Mouse (Mus musculus) liver, adult 2 months (tissue): ENCODE data around the gene Rad9a. TPM values are rescaled to one million over a fixed set of nuclear protein-coding genes. Genes with fewer than 3 reads are reported as not detected.

Experiments
- DNase-seq: peaks from one replicate; pipeline ENCODE4 v3.0.0-alpha.2; 2011; ENCODE audit warnings: low read depth, low spot score; ENCODE audit errors: extremely low read depth
- H3K27ac ChIP-seq: fragments of 200-500 bp; replicated peaks from 2 replicates; pipeline ENCODE4 v1.5.1; 2012; ENCODE audit warnings: low read depth, mild to moderate bottlenecking, control low read depth, inconsistent platforms, low read length; ENCODE audit not compliant: insufficient read depth
- H3K27me3 ChIP-seq: fragments of 200-500 bp; 2 replicates; pipeline ENCODE4 v1.6.1; 2012; ENCODE audit warnings: mild to moderate bottlenecking, moderate library complexity, low read length, inconsistent platforms; ENCODE audit not compliant: control insufficient read depth, insufficient read depth
- H3K36me3 ChIP-seq: fragments of 200-500 bp; 2 replicates; pipeline ENCODE4 v1.6.1; 2012; ENCODE audit warnings: low read length, inconsistent platforms; ENCODE audit not compliant: control insufficient read depth, insufficient read depth
- H3K4me1 ChIP-seq: fragments of 200-500 bp; 2 replicates; pipeline ENCODE4 v1.6.1; 2011; ENCODE audit warnings: low read length; ENCODE audit not compliant: control insufficient read depth, insufficient read depth
- H3K4me3 ChIP-seq: fragments of 200-500 bp; 2 replicates; pipeline ENCODE4 v1.5.1; 2011; ENCODE audit warnings: low read depth, mild to moderate bottlenecking, control low read depth, low read length, moderate library complexity; ENCODE audit not compliant: insufficient read depth
- H3K79me2 ChIP-seq: fragments of 200-500 bp; 2 replicates; pipeline ENCODE4 v1.6.1; 2012; ENCODE audit warnings: inconsistent platforms, mild to moderate bottlenecking, low read length, moderate library complexity; ENCODE audit not compliant: control insufficient read depth, insufficient read depth
- H3K9ac ChIP-seq: fragments of 200-500 bp; 2 replicates; pipeline ENCODE4 v1.6.1; 2012; ENCODE audit warnings: low read depth, mild to moderate bottlenecking, control low read depth, inconsistent platforms, low read length
- CTCF ChIP-seq: fragments of 200-500 bp; IDR thresholded peaks from 2 replicates; pipeline ENCODE4 v1.5.1; 2011; ENCODE audit warnings: low read depth, low read length, control low read depth
- POLR2A ChIP-seq: fragments of 200-500 bp; IDR thresholded peaks from 2 replicates; pipeline ENCODE4 v1.6.1; 2011; ENCODE audit warnings: low read length, control low read depth; ENCODE audit not compliant: insufficient read depth; ENCODE audit errors: extremely low read depth
- WGBS: fragments of 180-500 bp; shearing (Covaris S2); methylation state at CpG from one replicate; pipeline ENCODE4 v1.1.7; 2018; 5-methylcytosine and 5-hydroxymethylcytosine counted together
- polyA plus RNA-seq: library from polyadenylated mRNA; depleted of rRNA; stranded (reverse); fragments of >200 nt; gene quantifications from 2 replicates; pipeline ENCODE4 v1.2.3, GENCODE M21; 2012; rRNA removed
- total RNA-seq: library from RNA; depleted of rRNA; stranded (reverse); fragments of >200 nt; gene quantifications from 2 replicates; pipeline ENCODE4 v1.2.3, GENCODE M21; 2014; rRNA removed

Rad9a gene
- total and polyA plus RNA-seq, 2 experiments = 0.74 to 7.0 TPM

- H3K27ac ChIP-seq = no peak overlapping the region
These were observed 55.5 kb downstream of the Rad9a start for GRCm38 (mm10) chr19:4145936-4146335.

More at GRCm38 (mm10) chr19:4145936-4146335, 55.5 kb downstream of the Rad9a start:
- DNase-seq = no peak
- Histone ChIP-seq H3K79me2 (peaks cover 15% of the 10 kb centered on the region; the same call in 1 of the 2 replicates), H3K36me3 (no peaks in the 10 kb centered on the region), H3K4me3 (no peak overlapping the region), H3K27me3 (no peaks in the 10 kb centered on the region), H3K4me1 (peaks cover 18% of the 10 kb centered on the region), H3K9ac (no peak overlapping the region)
- TF ChIP-seq POLR2A = no peak
- no peak for TF ChIP-seq CTCF
- 96% methylated on average over 5 of the region's 5 CpGs for WGBS

Other genes with a start within 250 kb of the Rad9a start
Only the 30 nearest of the 31 such genes appear.
- gene Aldh3b2, start 229.3 kb downstream of the Rad9a start, total RNA-seq = not detected in 2 replicates
- gene Aldh3b2, start 229.3 kb downstream of the Rad9a start, polyA plus RNA-seq = 0.16 and 0.48 TPM in 2 replicates
- 44.3 and 49.8 TPM in 2 replicates for gene Acy3, start 215.1 kb downstream of the Rad9a start, total RNA-seq
- 232 and 326 TPM in 2 replicates for gene Acy3, start 215.1 kb downstream of the Rad9a start, polyA plus RNA-seq
- gene Tbx10, start 208.9 kb downstream of the Rad9a start, total RNA-seq = not detected in 2 replicates
- gene Tbx10, start 208.9 kb downstream of the Rad9a start, polyA plus RNA-seq = not detected in 2 replicates
- 30.1 and 36.0 TPM in 2 replicates for gene Nudt8, start 201.1 kb downstream of the Rad9a start, total RNA-seq
- 13.4 and 18.5 TPM in 2 replicates for gene Nudt8, start 201.1 kb downstream of the Rad9a start, polyA plus RNA-seq
- gene Gm49405, start 201.0 kb downstream of the Rad9a start, total RNA-seq = 0.54 and 0.92 TPM in 2 replicates
- gene Gm49405, start 201.0 kb downstream of the Rad9a start, polyA plus RNA-seq = 0.72 and 1.1 TPM in 2 replicates
- 0.74 and 0.87 TPM in 2 replicates for gene Doc2g, start 198.3 kb downstream of the Rad9a start, total RNA-seq
- gene Doc2g, start 198.3 kb downstream of the Rad9a start, polyA plus RNA-seq = 2.3 and 4.9 TPM in 2 replicates
- 189 and 197 TPM in 2 replicates for gene Ndufv1, start 188.9 kb downstream of the Rad9a start, total RNA-seq
- gene Ndufv1, start 188.9 kb downstream of the Rad9a start, polyA plus RNA-seq = 239 and 251 TPM in 2 replicates
- 456 and 810 TPM in 2 replicates for gene Gstp1, start 163.7 kb downstream of the Rad9a start, total RNA-seq
- 965 and 1,374 TPM in 2 replicates for gene Gstp1, start 163.7 kb downstream of the Rad9a start, polyA plus RNA-seq
- gene Gstp2, start 155.6 kb downstream of the Rad9a start, total RNA-seq = 4.1 and 7.9 TPM in 2 replicates
- gene Gstp2, start 155.6 kb downstream of the Rad9a start, polyA plus RNA-seq = 4.4 and 9.2 TPM in 2 replicates
- 21.5 and 28.1 TPM in 2 replicates for gene Gstp3, start 142.1 kb downstream of the Rad9a start, total RNA-seq
- 54.3 and 66.1 TPM in 2 replicates for gene Gstp3, start 142.1 kb downstream of the Rad9a start, polyA plus RNA-seq
- 0.13 and 0.37 TPM in 2 replicates for gene Cabp2, start 120.1 kb downstream of the Rad9a start, total RNA-seq
- gene Cabp2, start 120.1 kb downstream of the Rad9a start, polyA plus RNA-seq = 0.27 and 0.70 TPM in 2 replicates
- 33.9 and 44.0 TPM in 2 replicates for gene Cdk2ap2, start 104.5 kb downstream of the Rad9a start, total RNA-seq
- 185 and 198 TPM in 2 replicates for gene Cdk2ap2, start 104.5 kb downstream of the Rad9a start, polyA plus RNA-seq
- gene Pitpnm1, start 101.7 kb downstream of the Rad9a start, total RNA-seq = 1.7 and 4.9 TPM in 2 replicates
- gene Pitpnm1, start 101.7 kb downstream of the Rad9a start, polyA plus RNA-seq = 8.1 and 14.2 TPM in 2 replicates
- gene Aip, start 75.8 kb downstream of the Rad9a start, total RNA-seq = 16.5 and 20.1 TPM in 2 replicates
- 30.0 and 33.5 TPM in 2 replicates for gene Aip, start 75.8 kb downstream of the Rad9a start, polyA plus RNA-seq
- gene Gpr152, start 61.9 kb downstream of the Rad9a start, total RNA-seq = not detected in 2 replicates
- 0.02 TPM in 2 replicates for gene Gpr152, start 61.9 kb downstream of the Rad9a start, polyA plus RNA-seq
- 0.37 TPM in 1 of 2 replicates, not detected in the other for gene Cabp4, start 57.6 kb downstream of the Rad9a start, total RNA-seq
- not detected in 2 replicates for gene Cabp4, start 57.6 kb downstream of the Rad9a start, polyA plus RNA-seq
- 66.1 and 72.6 TPM in 2 replicates for gene Coro1b, start 53.0 kb downstream of the Rad9a start, total RNA-seq
- 109 and 114 TPM in 2 replicates for gene Coro1b, start 53.0 kb downstream of the Rad9a start, polyA plus RNA-seq
- gene Ptprcap, start 48.1 kb downstream of the Rad9a start, total RNA-seq = 1.7 and 4.1 TPM in 2 replicates
- gene Ptprcap, start 48.1 kb downstream of the Rad9a start, polyA plus RNA-seq = 6.9 and 8.2 TPM in 2 replicates
- 7.2 and 7.4 TPM in 2 replicates for gene Rps6kb2, start 38.3 kb downstream of the Rad9a start, total RNA-seq
- 28.3 and 31.6 TPM in 2 replicates for gene Rps6kb2, start 38.3 kb downstream of the Rad9a start, polyA plus RNA-seq
- gene Carns1, start 26.2 kb downstream of the Rad9a start, total RNA-seq = 0.40 and 0.65 TPM in 2 replicates
- gene Carns1, start 26.2 kb downstream of the Rad9a start, polyA plus RNA-seq = 1.8 and 1.9 TPM in 2 replicates
- 0.46 and 1.4 TPM in 2 replicates for gene Tbc1d10c, start 10.4 kb downstream of the Rad9a start, total RNA-seq
- gene Tbc1d10c, start 10.4 kb downstream of the Rad9a start, polyA plus RNA-seq = 1.7 and 2.2 TPM in 2 replicates
- gene Ppp1ca, start 9.6 kb downstream of the Rad9a start, total RNA-seq = 170 TPM in 2 replicates
- gene Ppp1ca, start 9.6 kb downstream of the Rad9a start, polyA plus RNA-seq = 399 and 571 TPM in 2 replicates
- gene Clcf1, start 12.6 kb upstream of the Rad9a start, total RNA-seq = 0.27 and 0.28 TPM in 2 replicates
- 0.87 and 3.8 TPM in 2 replicates for gene Clcf1, start 12.6 kb upstream of the Rad9a start, polyA plus RNA-seq
- not detected in 2 replicates for gene AC109138.7, start 12.7 kb upstream of the Rad9a start, total RNA-seq
- gene AC109138.7, start 12.7 kb upstream of the Rad9a start, polyA plus RNA-seq = not detected in 2 replicates
- gene Pold4, start 30.2 kb upstream of the Rad9a start, total RNA-seq = 27.2 and 27.3 TPM in 2 replicates
- gene Pold4, start 30.2 kb upstream of the Rad9a start, polyA plus RNA-seq = 60.4 and 63.8 TPM in 2 replicates
- 11.5 and 12.1 TPM in 2 replicates for gene Ssh3, start 67.5 kb upstream of the Rad9a start, total RNA-seq
- 15.3 and 29.2 TPM in 2 replicates for gene Ssh3, start 67.5 kb upstream of the Rad9a start, polyA plus RNA-seq
- gene Ankrd13d, start 81.5 kb upstream of the Rad9a start, total RNA-seq = 0.40 and 0.46 TPM in 2 replicates
- 0.27 and 0.60 TPM in 2 replicates for gene Ankrd13d, start 81.5 kb upstream of the Rad9a start, polyA plus RNA-seq
- gene Grk2, start 104.6 kb upstream of the Rad9a start, total RNA-seq = 11.3 and 16.4 TPM in 2 replicates
- gene Grk2, start 104.6 kb upstream of the Rad9a start, polyA plus RNA-seq = 23.4 and 30.3 TPM in 2 replicates
- 29.6 and 32.7 TPM in 2 replicates for gene Kdm2a, start 196.6 kb upstream of the Rad9a start, total RNA-seq
- gene Kdm2a, start 196.6 kb upstream of the Rad9a start, polyA plus RNA-seq = 39.5 and 52.6 TPM in 2 replicates
- 23.9 and 33.7 TPM in 2 replicates for gene Rhod, start 237.8 kb upstream of the Rad9a start, total RNA-seq
- 34.9 and 39.6 TPM in 2 replicates for gene Rhod, start 237.8 kb upstream of the Rad9a start, polyA plus RNA-seq